Mouse (Mus musculus): Measurements from ENCODE around the gene Kremen2. TPM values are rescaled to one million over a fixed set of nuclear protein-coding genes. Genes with fewer than 3 reads are reported as not detected.
A peak's percentile ranks its signal among the peaks of the same experiment; 100 is the strongest.

Kremen2 gene
- polyA plus RNA-seq, 1 experiment from 2014 or later, result 0.33 TPM

- Histone ChIP-seq H3K27ac (ENCODE audit: poor library complexity, severe bottlenecking) (no peak overlapping the region), H3K4me3 (peak overlapping the region; percentile 76), H3K27me3 (replicated peaks) (peaks cover 65% of the 10 kb centered on the region), H3K4me2 (peak overlapping the region; percentile 100), H3K4me1 (replicated peaks) (0 out of 2 replicates have a peak, but pooled peaks cover 3% of the 10 kb centered on the region), H3K9ac (peak overlapping the region; percentile 70), H3K36me3 (no peaks in the 10 kb centered on the region), H3K9me3 (replicated peaks) (no peaks in the 10 kb centered on the region)
- WGBS, result 0% methylated on average over 28 of the region's 28 CpGs
- peak; percentile 92 for ATAC-seq (ENCODE audit: insufficient number of reproducible peaks, low FRiP score)
These were observed 45.6 kb downstream of the Kremen2 start for GRCm38 (mm10) chr17:23700079-23700478.

- peak overlapping the region; percentile 76 for H3K4me3 ChIP-seq
- peak overlapping the region; percentile 100 for H3K4me2 ChIP-seq
- no peak overlapping the region for H3K27ac ChIP-seq (ENCODE audit: poor library complexity, severe bottlenecking)
- 0 out of 2 replicates have a peak, but pooled peaks cover 3% of the 10 kb centered on the region for H3K4me1 ChIP-seq (replicated peaks)
- peak overlapping the region; percentile 70 for H3K9ac ChIP-seq
- H3K27me3 ChIP-seq (replicated peaks), result peaks cover 68% of the 10 kb centered on the region
- ATAC-seq (ENCODE audit: insufficient number of reproducible peaks, low FRiP score), result peak; percentile 22
- no peaks in the 10 kb centered on the region for H3K36me3 ChIP-seq
- no peaks in the 10 kb centered on the region for H3K9me3 ChIP-seq (replicated peaks)
- WGBS, result 2% methylated on average over 92 of the region's 101 CpGs
These were observed 46.2 kb downstream of the Kremen2 start for GRCm38 (mm10) chr17:23699131-23700077.

- no peak for ATAC-seq (ENCODE audit: insufficient number of reproducible peaks, low FRiP score)
- Histone ChIP-seq H3K9ac (no peak overlapping the region), H3K27ac (ENCODE audit: poor library complexity, severe bottlenecking) (no peak overlapping the region), H3K4me3 (no peak overlapping the region), H3K27me3 (replicated peaks) (peaks cover 67% of the 10 kb centered on the region), H3K9me3 (replicated peaks) (no peaks in the 10 kb centered on the region), H3K4me2 (no peak overlapping the region), H3K36me3 (no peaks in the 10 kb centered on the region), H3K4me1 (replicated peaks) (0 out of 2 replicates have a peak, but pooled peaks cover 3% of the 10 kb centered on the region)
- WGBS, result 27% methylated on average over 3 of the region's 3 CpGs
These were observed 49.8 kb downstream of the Kremen2 start for GRCm38 (mm10) chr17:23695801-23696200.

- ATAC-seq (ENCODE audit: insufficient number of reproducible peaks, low FRiP score), result no peak
- WGBS, result 68% methylated on average over 1 of the region's 1 CpGs
- Histone ChIP-seq H3K36me3 (no peaks in the 10 kb centered on the region), H3K27me3 (replicated peaks) (peaks cover 59% of the 10 kb centered on the region), H3K27ac (ENCODE audit: poor library complexity, severe bottlenecking) (no peak overlapping the region), H3K4me3 (no peak overlapping the region), H3K4me1 (replicated peaks) (0 out of 2 replicates have a peak, but pooled peaks cover 3% of the 10 kb centered on the region), H3K4me2 (no peak overlapping the region), H3K9ac (no peak overlapping the region), H3K9me3 (replicated peaks) (no peaks in the 10 kb centered on the region)
These were observed 51.1 kb downstream of the Kremen2 start for GRCm38 (mm10) chr17:23694491-23694890.

Other genes starting within 250 kb of the Kremen2 start
- gene Zfp213, start 181.6 kb downstream of the Kremen2 start, polyA plus RNA-seq (2016; fragmentation: Nextera tagmentation; extraction: Ambion mirVana), result 14.1 and 16.9 TPM in 2 replicates
- 9.1 and 10.7 TPM in 2 replicates for gene Zfp13, start 146.3 kb downstream of the Kremen2 start, polyA plus RNA-seq (2016; fragmentation: Nextera tagmentation; extraction: Ambion mirVana)
- not detected in 2 replicates for gene Zscan10, start 145.0 kb downstream of the Kremen2 start, polyA plus RNA-seq (2016; fragmentation: Nextera tagmentation; extraction: Ambion mirVana)
- 0.42 and 0.75 TPM in 2 replicates for gene Mmp25, start 100.6 kb downstream of the Kremen2 start, polyA plus RNA-seq (2016; fragmentation: Nextera tagmentation; extraction: Ambion mirVana)
- 0.36 TPM in 1 of 2 replicates, not detected in the other for gene Bicdl2, start 85.3 kb downstream of the Kremen2 start, polyA plus RNA-seq (2016; fragmentation: Nextera tagmentation; extraction: Ambion mirVana)
- 334 and 337 TPM in 2 replicates for gene Hcfc1r1, start 72.2 kb downstream of the Kremen2 start, polyA plus RNA-seq (2016; fragmentation: Nextera tagmentation; extraction: Ambion mirVana)
- 35.8 and 39.1 TPM in 2 replicates for gene Thoc6, start 72.0 kb downstream of the Kremen2 start, polyA plus RNA-seq (2016; fragmentation: Nextera tagmentation; extraction: Ambion mirVana)
- gene Tnfrsf12a, start 68.4 kb downstream of the Kremen2 start, polyA plus RNA-seq (2016; fragmentation: Nextera tagmentation; extraction: Ambion mirVana), result 117 and 119 TPM in 2 replicates
- gene Cldn6, start 66.6 kb downstream of the Kremen2 start, polyA plus RNA-seq (2016; fragmentation: Nextera tagmentation; extraction: Ambion mirVana), result 2.2 and 3.1 TPM in 2 replicates
- not detected in 2 replicates for gene Cldn9, start 61.8 kb downstream of the Kremen2 start, polyA plus RNA-seq (2016; fragmentation: Nextera tagmentation; extraction: Ambion mirVana)
- 0.18 TPM in 1 of 2 replicates, not detected in the other for gene 1520401A03Rik, start 23.1 kb downstream of the Kremen2 start, polyA plus RNA-seq (2016; fragmentation: Nextera tagmentation; extraction: Ambion mirVana)
- gene Pkmyt1, start 19.5 kb downstream of the Kremen2 start, polyA plus RNA-seq (2016; fragmentation: Nextera tagmentation; extraction: Ambion mirVana), result 32.4 and 32.7 TPM in 2 replicates
- gene Paqr4, start 5.0 kb downstream of the Kremen2 start, polyA plus RNA-seq (2016; fragmentation: Nextera tagmentation; extraction: Ambion mirVana), result 10.3 and 11.2 TPM in 2 replicates
- gene Flywch1, start 25.8 kb upstream of the Kremen2 start, polyA plus RNA-seq (2016; fragmentation: Nextera tagmentation; extraction: Ambion mirVana), result 64.1 and 67.5 TPM in 2 replicates
- gene Flywch2, start 40.2 kb upstream of the Kremen2 start, polyA plus RNA-seq (2016; fragmentation: Nextera tagmentation; extraction: Ambion mirVana), result 6.9 and 7.3 TPM in 2 replicates
- gene Srrm2, start 44.7 kb upstream of the Kremen2 start, polyA plus RNA-seq (2016; fragmentation: Nextera tagmentation; extraction: Ambion mirVana), result 399 TPM in 2 replicates
- 878 and 903 TPM in 2 replicates for gene Elob, start 83.3 kb upstream of the Kremen2 start, polyA plus RNA-seq (2016; fragmentation: Nextera tagmentation; extraction: Ambion mirVana)
- gene Prss33, start 90.2 kb upstream of the Kremen2 start, polyA plus RNA-seq (2016; fragmentation: Nextera tagmentation; extraction: Ambion mirVana), result not detected in 2 replicates
- gene Prss32, start 98.0 kb upstream of the Kremen2 start, polyA plus RNA-seq (2016; fragmentation: Nextera tagmentation; extraction: Ambion mirVana), result not detected in 2 replicates
- gene Prss41, start 98.3 kb upstream of the Kremen2 start, polyA plus RNA-seq (2016; fragmentation: Nextera tagmentation; extraction: Ambion mirVana), result 0.36 TPM in 1 of 2 replicates, not detected in the other
- gene Prss21, start 122.2 kb upstream of the Kremen2 start, polyA plus RNA-seq (2016; fragmentation: Nextera tagmentation; extraction: Ambion mirVana), result not detected in 2 replicates
- gene Dcpp1, start 135.0 kb upstream of the Kremen2 start, polyA plus RNA-seq (2016; fragmentation: Nextera tagmentation; extraction: Ambion mirVana), result not detected in 2 replicates
- gene Dcpp2, start 135.0 kb upstream of the Kremen2 start, polyA plus RNA-seq (2016; fragmentation: Nextera tagmentation; extraction: Ambion mirVana), result not detected in 2 replicates
- not detected in 2 replicates for gene Dcpp3, start 171.6 kb upstream of the Kremen2 start, polyA plus RNA-seq (2016; fragmentation: Nextera tagmentation; extraction: Ambion mirVana)
- not detected in 2 replicates for gene Sbp, start 195.8 kb upstream of the Kremen2 start, polyA plus RNA-seq (2016; fragmentation: Nextera tagmentation; extraction: Ambion mirVana)
- not detected in 2 replicates for gene Sbpl, start 209.4 kb upstream of the Kremen2 start, polyA plus RNA-seq (2016; fragmentation: Nextera tagmentation; extraction: Ambion mirVana)
- not detected in 2 replicates for gene Prss30, start 234.7 kb upstream of the Kremen2 start, polyA plus RNA-seq (2016; fragmentation: Nextera tagmentation; extraction: Ambion mirVana)